Comparison of ENCODE assay signal across 8 mouse cellular contexts in genomic region chr2:154426188-154426904, GRCm38 (mm10). TPM values are rescaled to one million over a fixed set of nuclear protein-coding genes. Genes with fewer than 3 reads are reported as not detected.
DNase-seq lines count a peak whose midpoint lies in the region; ATAC-seq and TF ChIP-seq lines count a peak whose summit lies in the region.

No protein-coding gene starts in this region.

- no peak for TF ChIP-seq CTCF in intestine, postnatal 0 days (IDR thresholded peaks at IDR 0.05; ENCODE audit: low read depth)

- intact Hi-C loops in left cerebral cortex, postnatal 4 days (cut with DNase I), result no loop called here

- H3K4me1 ChIP-seq in embryonic facial prominence, embryonic 11.5 days (ENCODE audit: control insufficient read depth, insufficient read depth, low read length), result no peaks in the 10 kb centered on the region
- no peaks in the 10 kb centered on the region; the same call in 1 of the 2 replicates for H3K4me1 ChIP-seq in intestine, postnatal 0 days (replicated peaks; ENCODE audit: control insufficient read depth, insufficient read depth, low read length)
- H3K4me1 ChIP-seq in neural tube, embryonic 15.5 days, result peaks cover 23% of the 10 kb centered on the region

- H3K9ac ChIP-seq in embryonic facial prominence, embryonic 11.5 days (replicated peaks; ENCODE audit: low read length), result peak overlapping the region; percentile 68
- H3K9ac ChIP-seq in intestine, postnatal 0 days (ENCODE audit: low read depth, low read length), result peak overlapping the region; percentile 37; the same call in 1 of the 2 replicates
- H3K9ac ChIP-seq in neural tube, embryonic 15.5 days (replicated peaks), result peak overlapping the region; percentile 60

- peak overlapping the region; percentile 35; the same call in 1 of the 2 replicates for H3K27ac ChIP-seq in embryonic facial prominence, embryonic 11.5 days (replicated peaks; ENCODE audit: low read depth, low read length)
- H3K27ac ChIP-seq in intestine, postnatal 0 days (ENCODE audit: low read depth, low read length), result no peak overlapping the region; the same call in 1 of the 2 replicates
- peak overlapping the region; percentile 65 for H3K27ac ChIP-seq in neural tube, embryonic 15.5 days (replicated peaks)

- H3K4me3 ChIP-seq in embryonic facial prominence, embryonic 11.5 days (ENCODE audit: low read depth, low read length), result peak overlapping the region; percentile 34
- H3K4me3 ChIP-seq in intestine, postnatal 0 days (ENCODE audit: low read depth, low read length), result peak overlapping the region; percentile 20
- H3K4me3 ChIP-seq in neural tube, embryonic 15.5 days (replicated peaks), result peak overlapping the region; percentile 39

- no peaks in the 10 kb centered on the region for H3K27me3 ChIP-seq in embryonic facial prominence, embryonic 11.5 days (ENCODE audit: control insufficient read depth, insufficient read depth, low read length)
- H3K27me3 ChIP-seq in intestine, postnatal 0 days (replicated peaks; ENCODE audit: control insufficient read depth, insufficient read depth, low read length), result no peaks in the 10 kb centered on the region
- no peaks in the 10 kb centered on the region for H3K27me3 ChIP-seq in neural tube, embryonic 15.5 days (replicated peaks)

- 2% methylated on average over 25 of the region's 25 CpGs for WGBS in embryonic facial prominence, embryonic 11.5 days
- 25% methylated on average over 24 of the region's 25 CpGs for WGBS in intestine, postnatal 0 days
- 1% methylated on average over 25 of the region's 25 CpGs for WGBS in neural tube, embryonic 15.5 days

- H3K9me3 ChIP-seq in embryonic facial prominence, embryonic 11.5 days (replicated peaks; ENCODE audit: control insufficient read depth, low read length), result no peaks in the 10 kb centered on the region
- H3K9me3 ChIP-seq in intestine, postnatal 0 days (ENCODE audit: control insufficient read depth), result no peaks in the 10 kb centered on the region
- no peaks in the 10 kb centered on the region for H3K9me3 ChIP-seq in neural tube, embryonic 15.5 days (replicated peaks)

- H3K36me3 ChIP-seq in embryonic facial prominence, embryonic 11.5 days (replicated peaks; ENCODE audit: control insufficient read depth, insufficient read depth, low read depth, low read length), result no peaks in the 10 kb centered on the region
- no peaks in the 10 kb centered on the region for H3K36me3 ChIP-seq in intestine, postnatal 0 days (ENCODE audit: control insufficient read depth, insufficient read depth)
- H3K36me3 ChIP-seq in neural tube, embryonic 15.5 days, result no peaks in the 10 kb centered on the region

- DNase-seq in left cerebral cortex, postnatal 4 days, result peak; percentile 85
- no peak for DNase-seq in left cerebral cortex, adult 18-20 months (ENCODE audit: low spot score in 2 of 2)
- peak; percentile 36 for DNase-seq in embryonic facial prominence, embryonic 11.5 days (ENCODE audit: low spot score)
- DNase-seq in adrenal gland, adult 18-20 months (ENCODE audit: low spot score in 2 of 2), result no peak
- DNase-seq in left cerebral cortex, adult 11 months (ENCODE audit: low spot score), result no peak
- DNase-seq in thymus, postnatal 25 days, result no peak

- peak; percentile 73 for ATAC-seq in embryonic facial prominence, embryonic 11.5 days (replicated peaks; ENCODE audit: insufficient number of reproducible peaks, low FRiP score, low TSS enrichment, low read depth)
- ATAC-seq in intestine, postnatal 0 days, result no peak
- ATAC-seq in neural tube, embryonic 15.5 days (ENCODE audit: low FRiP score), result peak; percentile 72

- peak overlapping the region; percentile 69 for H3K4me2 ChIP-seq in embryonic facial prominence, embryonic 11.5 days (ENCODE audit: low read depth, low read length)
- peak overlapping the region; percentile 58 for H3K4me2 ChIP-seq in intestine, postnatal 0 days (replicated peaks; ENCODE audit: low read depth)
- H3K4me2 ChIP-seq in neural tube, embryonic 15.5 days, result peak overlapping the region; percentile 72

RNA-seq across cellular contexts. Expression of gene Cbfa2t2, which starts 9.9 kb away (rescaled TPM):
- 10 to 100 TPM; 48.3 to 55.2 TPM for total RNA-seq in left cerebral cortex, postnatal 4 days (2021)
- total RNA-seq in left cerebral cortex, adult 18-20 months (2021), result 10 to 100 TPM; 46.1 to 57.0 TPM
- 47.4 and 51.9 TPM in 2 replicates for polyA plus RNA-seq in embryonic facial prominence, embryonic 11.5 days (2014; fragmentation: Nextera tagmentation; extraction: Ambion mirVana)
- 7.8 and 9.1 TPM in 2 replicates for polyA plus RNA-seq in intestine, postnatal 0 days (2015; fragmentation: Nextera tagmentation; extraction: Ambion mirVana)
- polyA plus RNA-seq in neural tube, embryonic 15.5 days (2015; fragmentation: Nextera tagmentation; extraction: Ambion mirVana), result 35.3 and 36.1 TPM in 2 replicates
- 10 to 100 TPM; 28.7 to 36.9 TPM for total RNA-seq in adrenal gland, adult 18-20 months (2021)

RNA-seq across cellular contexts. Expression of gene Snta1, which starts 18.4 kb away (rescaled TPM):
- total RNA-seq in left cerebral cortex, postnatal 4 days (2021), result 10 to 100 TPM; 21.7 to 22.2 TPM
- 10 to 100 TPM; 34.4 to 36.6 TPM for total RNA-seq in left cerebral cortex, adult 18-20 months (2021)
- 2.1 TPM in 2 replicates for polyA plus RNA-seq in embryonic facial prominence, embryonic 11.5 days (2014; fragmentation: Nextera tagmentation; extraction: Ambion mirVana)
- polyA plus RNA-seq in intestine, postnatal 0 days (2015; fragmentation: Nextera tagmentation; extraction: Ambion mirVana), result 4.9 and 7.7 TPM in 2 replicates
- 12.1 and 12.7 TPM in 2 replicates for polyA plus RNA-seq in neural tube, embryonic 15.5 days (2015; fragmentation: Nextera tagmentation; extraction: Ambion mirVana)
- total RNA-seq in adrenal gland, adult 18-20 months (2021), result 10 to 100 TPM; 23.8 to 29.3 TPM

RNA-seq across cellular contexts. Expression of gene Cdk5rap1, which starts 53.5 kb away (rescaled TPM):
- 10 to 100 TPM; 10.2 to 14.4 TPM for total RNA-seq in left cerebral cortex, postnatal 4 days (2021)
- 10 to 100 TPM; 13.7 to 17.8 TPM for total RNA-seq in left cerebral cortex, adult 18-20 months (2021)
- 19.4 and 19.7 TPM in 2 replicates for polyA plus RNA-seq in embryonic facial prominence, embryonic 11.5 days (2014; fragmentation: Nextera tagmentation; extraction: Ambion mirVana)
- 4.3 and 13.9 TPM in 2 replicates for polyA plus RNA-seq in intestine, postnatal 0 days (2015; fragmentation: Nextera tagmentation; extraction: Ambion mirVana)
- 13.7 and 13.8 TPM in 2 replicates for polyA plus RNA-seq in neural tube, embryonic 15.5 days (2015; fragmentation: Nextera tagmentation; extraction: Ambion mirVana)
- total RNA-seq in adrenal gland, adult 18-20 months (2021), result 10 to 100 TPM in 1 of 2 experiments, 1 to 10 TPM in 1; 9.3 to 13.6 TPM

Comparison
In these comparisons a context has a peak if more than half of its experiments do, and no peak if none do; other contexts are left out.
1. DNase-seq: peak in left cerebral cortex, postnatal 4 days (single experiment) and embryonic facial prominence, embryonic 11.5 days (single experiment); none in left cerebral cortex, adult 18-20 months (0 of 2), adrenal gland, adult 18-20 months (0 of 2), left cerebral cortex, adult 11 months (single experiment) and thymus, postnatal 25 days (single experiment).
2. Peak in every context shown above with its lines, with median percentiles within 50 percentile points of each other: H3K4me2 ChIP-seq, H3K4me3 ChIP-seq and H3K9ac ChIP-seq.